Mouse (Mus musculus): ENCODE data around the gene Sptssb. TPM values are rescaled to one million over a fixed set of nuclear protein-coding genes. Genes with fewer than 3 reads are reported as not detected.

The Sptssb gene
- polyA plus RNA-seq, 1 experiment from 2014 or later: 0.45 TPM

DNA sequence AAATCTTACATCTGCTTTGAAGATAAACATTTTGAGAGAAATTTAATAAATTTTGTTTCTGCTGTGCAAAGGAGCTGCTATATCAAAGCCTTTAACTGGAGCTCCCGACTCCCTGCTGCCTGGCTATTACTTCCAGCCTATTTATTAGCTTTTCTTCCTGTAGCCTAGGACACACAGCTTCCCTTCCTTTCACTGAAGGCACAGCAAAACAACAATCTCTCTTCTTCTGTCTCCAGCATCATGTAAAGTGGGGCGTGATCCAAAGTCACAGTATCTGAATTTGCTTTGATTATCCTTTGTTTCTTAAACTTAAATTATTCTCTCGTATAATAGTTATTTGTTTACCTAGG, 39.9 kb downstream of the Sptssb start:
- Histone ChIP-seq H3K27ac (no peak overlapping the region), H3K4me2 (no peak overlapping the region), H3K27me3 (replicated peaks) (no peaks in the 10 kb centered on the region), H3K9ac (no peak overlapping the region), H3K36me3 (replicated peaks) (no peaks in the 10 kb centered on the region), H3K9me3 (no peaks in the 10 kb centered on the region), H3K4me1 (no peaks in the 10 kb centered on the region), H3K4me3 (no peak overlapping the region)
- 43% methylated on average over 3 of the region's 3 CpGs for WGBS
- no peak for ATAC-seq (replicated peaks)

- Histone ChIP-seq H3K27ac (no peak overlapping the region), H3K9ac (no peak overlapping the region), H3K36me3 (replicated peaks) (no peaks in the 10 kb centered on the region), H3K4me1 (no peaks in the 10 kb centered on the region), H3K4me3 (no peak overlapping the region), H3K9me3 (no peaks in the 10 kb centered on the region), H3K27me3 (replicated peaks) (no peaks in the 10 kb centered on the region), H3K4me2 (no peak overlapping the region)
- WGBS: 75% methylated on average over 7 of the region's 7 CpGs
- no peak for ATAC-seq (replicated peaks)
Observed at GRCm38 (mm10) chr3:69819146-69819850, 40.4 kb downstream of the Sptssb start.

GRCm38 (mm10) chr3:69818466-69818865, 41.3 kb downstream of the Sptssb start:
- no peaks in the 10 kb centered on the region for H3K9me3 ChIP-seq
- no peak overlapping the region for H3K4me2 ChIP-seq
- no peaks in the 10 kb centered on the region for H3K4me1 ChIP-seq
- no peak overlapping the region for H3K9ac ChIP-seq
- H3K36me3 ChIP-seq (replicated peaks): no peaks in the 10 kb centered on the region
- H3K27ac ChIP-seq: no peak overlapping the region
- ATAC-seq (replicated peaks): no peak
- no peak overlapping the region for H3K4me3 ChIP-seq
- H3K27me3 ChIP-seq (replicated peaks): no peaks in the 10 kb centered on the region
- WGBS: 77% methylated on average over 5 of the region's 5 CpGs

GRCm38 (mm10) chr3:69816547-69816946, 43.2 kb downstream of the Sptssb start:
- Histone ChIP-seq H3K27me3 (replicated peaks) (no peaks in the 10 kb centered on the region), H3K4me3 (no peak overlapping the region), H3K9me3 (no peaks in the 10 kb centered on the region), H3K27ac (no peak overlapping the region), H3K36me3 (replicated peaks) (no peaks in the 10 kb centered on the region), H3K4me2 (no peak overlapping the region), H3K9ac (no peak overlapping the region), H3K4me1 (no peaks in the 10 kb centered on the region)
- ATAC-seq (replicated peaks): no peak
- 86% methylated on average over 2 of the region's 2 CpGs for WGBS

GRCm38 (mm10) chr3:69813005-69813695, 46.6 kb downstream of the Sptssb start:
- H3K27me3 ChIP-seq (replicated peaks): no peaks in the 10 kb centered on the region
- H3K9ac ChIP-seq: no peak overlapping the region
- no peak overlapping the region for H3K4me3 ChIP-seq
- H3K4me2 ChIP-seq: no peak overlapping the region
- H3K27ac ChIP-seq: no peak overlapping the region
- WGBS: 85% methylated on average over 11 of the region's 11 CpGs
- no peaks in the 10 kb centered on the region for H3K9me3 ChIP-seq
- no peaks in the 10 kb centered on the region for H3K4me1 ChIP-seq
- no peak for ATAC-seq (replicated peaks)
- no peaks in the 10 kb centered on the region for H3K36me3 ChIP-seq (replicated peaks)

GRCm38 (mm10) chr3:69812442-69812841, 47.3 kb downstream of the Sptssb start:
- Histone ChIP-seq H3K4me1 (no peaks in the 10 kb centered on the region), H3K4me3 (no peak overlapping the region), H3K9me3 (no peaks in the 10 kb centered on the region), H3K4me2 (no peak overlapping the region), H3K9ac (no peak overlapping the region), H3K27ac (no peak overlapping the region), H3K36me3 (replicated peaks) (no peaks in the 10 kb centered on the region), H3K27me3 (replicated peaks) (no peaks in the 10 kb centered on the region)
- no peak for ATAC-seq (replicated peaks)
- 94% methylated on average over 2 of the region's 2 CpGs for WGBS

GRCm38 (mm10) chr3:69808479-69808878, 51.3 kb downstream of the Sptssb start:
- no peaks in the 10 kb centered on the region for H3K27me3 ChIP-seq (replicated peaks)
- H3K4me3 ChIP-seq: no peak overlapping the region
- H3K9ac ChIP-seq: no peak overlapping the region
- no peaks in the 10 kb centered on the region for H3K9me3 ChIP-seq
- H3K4me1 ChIP-seq: no peaks in the 10 kb centered on the region
- whole genome bisulfite sequencing: 92% methylated on average over 7 of the region's 7 CpGs
- H3K27ac ChIP-seq: no peak overlapping the region
- no peak for ATAC-seq (replicated peaks)
- H3K4me2 ChIP-seq: no peak overlapping the region
- no peaks in the 10 kb centered on the region for H3K36me3 ChIP-seq (replicated peaks)

- ATAC-seq (replicated peaks): no peak
- Histone ChIP-seq H3K9me3 (no peaks in the 10 kb centered on the region), H3K27me3 (replicated peaks) (no peaks in the 10 kb centered on the region), H3K36me3 (replicated peaks) (no peaks in the 10 kb centered on the region), H3K4me1 (no peaks in the 10 kb centered on the region), H3K9ac (no peak overlapping the region), H3K4me3 (no peak overlapping the region), H3K4me2 (no peak overlapping the region), H3K27ac (no peak overlapping the region)
- 97% methylated on average over 1 of the region's 1 CpGs for WGBS
Observed at GRCm38 (mm10) chr3:69803137-69803536, 56.6 kb downstream of the Sptssb start.

DNA sequence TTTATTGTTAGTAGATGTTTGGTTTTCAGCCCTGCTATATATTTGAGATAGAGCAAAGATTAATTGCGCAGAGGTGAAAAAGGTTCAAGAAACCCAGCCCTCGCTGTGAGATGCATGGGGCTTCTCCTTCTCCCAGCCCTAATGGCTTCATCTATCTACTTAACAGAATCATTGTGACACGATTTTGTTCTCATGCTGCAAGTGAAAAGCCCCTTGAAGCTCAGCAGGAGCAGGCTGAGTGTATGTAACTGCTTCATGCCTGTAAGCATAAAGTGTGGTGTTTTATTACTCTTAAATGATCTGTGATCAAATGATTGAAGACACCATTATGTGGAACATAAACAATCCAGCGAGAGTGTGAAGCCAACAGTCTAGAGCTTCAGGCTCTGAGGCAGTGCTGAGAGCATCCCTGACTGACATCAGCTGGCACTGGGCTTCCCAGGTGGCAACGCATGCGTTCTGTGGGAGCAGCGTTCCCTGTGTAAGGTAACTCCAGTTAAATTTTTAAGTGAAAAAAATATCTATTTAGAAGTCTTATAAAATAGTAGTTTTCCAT, 58.8 kb downstream of the Sptssb start:
- no peak overlapping the region for H3K4me3 ChIP-seq

GRCm38 (mm10) chr3:69799096-69799495, 60.6 kb downstream of the Sptssb start:
- no peak for ATAC-seq (replicated peaks)
- Histone ChIP-seq H3K27me3 (replicated peaks) (no peaks in the 10 kb centered on the region), H3K9me3 (no peaks in the 10 kb centered on the region), H3K27ac (no peak overlapping the region), H3K4me3 (no peak overlapping the region), H3K9ac (no peak overlapping the region), H3K4me1 (no peaks in the 10 kb centered on the region), H3K36me3 (replicated peaks) (no peaks in the 10 kb centered on the region), H3K4me2 (no peak overlapping the region)
- WGBS: 79% methylated on average over 1 of the region's 1 CpGs

More for the DNA sequence above, 58.8 kb downstream of the Sptssb start:
- no peaks in the 10 kb centered on the region for H3K27me3 ChIP-seq (replicated peaks)
- H3K9me3 ChIP-seq: no peaks in the 10 kb centered on the region
- no peaks in the 10 kb centered on the region for H3K4me1 ChIP-seq
- WGBS: 70% methylated on average over 7 of the region's 7 CpGs
- no peaks in the 10 kb centered on the region for H3K36me3 ChIP-seq (replicated peaks)
- ATAC-seq (replicated peaks): no peak
- H3K27ac ChIP-seq: 0 out of 2 replicates have a peak overlapping the region, but pooled peaks have one; percentile 29
- H3K4me2 ChIP-seq: no peak overlapping the region
- H3K9ac ChIP-seq: no peak overlapping the region

- 86% methylated on average over 2 of the region's 2 CpGs for WGBS
- Histone ChIP-seq H3K4me3 (no peak overlapping the region), H3K9me3 (no peaks in the 10 kb centered on the region), H3K9ac (no peak overlapping the region), H3K4me2 (no peak overlapping the region), H3K36me3 (replicated peaks) (no peaks in the 10 kb centered on the region), H3K27me3 (replicated peaks) (no peaks in the 10 kb centered on the region), H3K4me1 (no peaks in the 10 kb centered on the region), H3K27ac (no peak overlapping the region)
- no peak for ATAC-seq (replicated peaks)
Observed at GRCm38 (mm10) chr3:69797969-69798368, 61.8 kb downstream of the Sptssb start.

DNA sequence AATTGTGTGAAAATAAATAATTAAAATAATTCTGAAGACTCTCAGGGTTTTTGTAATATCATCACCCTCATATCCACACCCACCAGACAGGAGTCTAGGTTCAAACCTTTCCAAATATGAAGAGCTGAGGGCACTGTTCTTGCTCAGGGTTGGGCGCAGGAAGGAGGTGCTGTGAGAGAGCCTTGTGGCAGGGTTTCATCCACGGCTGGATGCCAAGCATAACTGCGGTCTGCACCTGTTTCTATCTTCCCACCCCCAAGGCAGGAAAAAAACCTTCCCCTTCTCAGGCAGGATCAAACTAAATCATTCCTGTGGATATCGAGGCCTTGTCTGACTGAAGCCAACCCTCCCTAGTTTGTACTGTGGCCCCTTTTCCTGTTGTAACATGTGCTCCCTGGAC, 62.2 kb downstream of the Sptssb start:
- Histone ChIP-seq H3K4me1 (no peaks in the 10 kb centered on the region), H3K4me3 (no peak overlapping the region), H3K27ac (no peak overlapping the region), H3K4me2 (no peak overlapping the region), H3K9ac (no peak overlapping the region), H3K27me3 (replicated peaks) (no peaks in the 10 kb centered on the region), H3K9me3 (no peaks in the 10 kb centered on the region), H3K36me3 (replicated peaks) (no peaks in the 10 kb centered on the region)
- ATAC-seq (replicated peaks): no peak
- 87% methylated on average over 4 of the region's 4 CpGs for WGBS
